Mouse (Mus musculus): ENCODE measurements at regions not wholly inside any gene's neighbourhood (a gene's known extent, or its start where the extent isn't known, plus 50 kb on each side); places are given as distances from the start of the nearest gene placed in this dataset.

GRCm38 (mm10) chr5:52925006-52925405 lies 91.2 kb downstream of the Anapc4 start:
- no peak for TF ChIP-seq EP300 (IDR thresholded peaks at IDR 0.05; ENCODE audit: low read depth)
- TF ChIP-seq CTCF (IDR thresholded peaks at IDR 0.05; ENCODE audit: low read depth): no peak

All from liver, postnatal 0 days (tissue).